Comparison of ENCODE assay signal across 7 mouse cellular contexts in genomic region chr5:23417716-23418115, GRCm38 (mm10). TPM values are rescaled to one million over a fixed set of nuclear protein-coding genes. Genes with fewer than 3 reads are reported as not detected.
DNase-seq lines count a peak whose midpoint lies in the region; ATAC-seq lines count a peak whose summit lies in the region.

No protein-coding gene starts in this region.

- peaks cover 57% of the 10 kb centered on the region for H3K4me1 ChIP-seq in neural tube, embryonic 11.5 days (ENCODE audit: control insufficient read depth, insufficient read depth, low read length)
- H3K4me1 ChIP-seq in forebrain, embryonic 13.5 days = peaks cover 80% of the 10 kb centered on the region
- H3K4me1 ChIP-seq in liver, embryonic 13.5 days (replicated peaks) = peaks cover 79% of the 10 kb centered on the region

- H3K4me2 ChIP-seq in neural tube, embryonic 11.5 days (ENCODE audit: low read depth) = peak overlapping the region; percentile 55
- peak overlapping the region; percentile 75 for H3K4me2 ChIP-seq in forebrain, embryonic 13.5 days
- peak overlapping the region; percentile 82 for H3K4me2 ChIP-seq in liver, embryonic 13.5 days

- ATAC-seq in neural tube, embryonic 11.5 days (ENCODE audit: insufficient read depth, low FRiP score, low TSS enrichment) = no peak
- ATAC-seq in forebrain, embryonic 13.5 days = no peak; the same call in 1 of the 2 replicates
- ATAC-seq in liver, embryonic 13.5 days (ENCODE audit: low read depth) = no peak

- no peaks in the 10 kb centered on the region for H3K9me3 ChIP-seq in neural tube, embryonic 11.5 days (ENCODE audit: control insufficient read depth, low read length)
- H3K9me3 ChIP-seq in forebrain, embryonic 13.5 days (replicated peaks) = no peaks in the 10 kb centered on the region
- H3K9me3 ChIP-seq in liver, embryonic 13.5 days (replicated peaks) = no peaks in the 10 kb centered on the region

- no peaks in the 10 kb centered on the region for H3K27me3 ChIP-seq in neural tube, embryonic 11.5 days (ENCODE audit: control insufficient read depth, insufficient read depth, low read length)
- H3K27me3 ChIP-seq in forebrain, embryonic 13.5 days = no peaks in the 10 kb centered on the region
- H3K27me3 ChIP-seq in liver, embryonic 13.5 days = no peaks in the 10 kb centered on the region

- H3K4me3 ChIP-seq in neural tube, embryonic 11.5 days (ENCODE audit: low read depth, low read length) = peak overlapping the region; percentile 38
- H3K4me3 ChIP-seq in forebrain, embryonic 13.5 days = peak overlapping the region; percentile 46
- peak overlapping the region; percentile 78 for H3K4me3 ChIP-seq in liver, embryonic 13.5 days (replicated peaks)

- no peak for DNase-seq in neural tube, embryonic 11.5 days (ENCODE audit: low spot score)
- no peak for DNase-seq in neural tube, embryonic 10.5 days (ENCODE audit: extremely low spot score, low spot score)
- DNase-seq in liver, embryonic 13.5 days = no peak
- no peak for DNase-seq in urinary bladder, postnatal 10 days (ENCODE audit: low spot score)
- DNase-seq in yolk sac, embryonic 10.5 days (ENCODE audit: low spot score) = no peak
- no peak for DNase-seq in right cerebral cortex, postnatal 10 days (ENCODE audit: low spot score in 2 of 2)

- no peak overlapping the region for H3K9ac ChIP-seq in neural tube, embryonic 11.5 days (ENCODE audit: low read length)
- H3K9ac ChIP-seq in forebrain, embryonic 13.5 days = peak overlapping the region; percentile 65
- peak overlapping the region; percentile 83 for H3K9ac ChIP-seq in liver, embryonic 13.5 days

- H3K36me3 ChIP-seq in neural tube, embryonic 11.5 days (ENCODE audit: control insufficient read depth, insufficient read depth, low read length) = no peaks in the 10 kb centered on the region
- 0 out of 2 replicates have a peak, but pooled peaks cover 3% of the 10 kb centered on the region for H3K36me3 ChIP-seq in forebrain, embryonic 13.5 days (ENCODE audit: poor library complexity, severe bottlenecking)
- H3K36me3 ChIP-seq in liver, embryonic 13.5 days = peaks cover 8% of the 10 kb centered on the region

- 74% methylated on average over 2 of the region's 2 CpGs for WGBS in neural tube, embryonic 11.5 days
- 72% methylated on average over 2 of the region's 2 CpGs for WGBS in forebrain, embryonic 13.5 days
- 63% methylated on average over 2 of the region's 2 CpGs for WGBS in liver, embryonic 13.5 days (ENCODE audit: insufficient replicate concordance)

- H3K27ac ChIP-seq in neural tube, embryonic 11.5 days (ENCODE audit: low read depth, low read length) = no peak overlapping the region
- H3K27ac ChIP-seq in forebrain, embryonic 13.5 days = peak overlapping the region; percentile 88
- H3K27ac ChIP-seq in liver, embryonic 13.5 days = peak overlapping the region; percentile 86

RNA-seq across cellular contexts. Expression of gene Kmt2e, which starts 16.5 kb away (rescaled TPM):
- polyA plus RNA-seq in neural tube, embryonic 11.5 days (2014; fragmentation: Nextera tagmentation; extraction: Ambion mirVana) = 102 and 105 TPM in 2 replicates
- polyA plus RNA-seq in forebrain, embryonic 13.5 days (2015; fragmentation: Nextera tagmentation; extraction: Ambion mirVana) = 165 and 170 TPM in 2 replicates
- polyA plus RNA-seq in liver, embryonic 13.5 days (2015; fragmentation: Nextera tagmentation; extraction: Ambion mirVana) = 37.1 and 37.9 TPM in 2 replicates
